Mouse (Mus musculus): ENCODE data around the gene Wipf2. TPM values are rescaled to one million over a fixed set of nuclear protein-coding genes. Genes with fewer than 3 reads are reported as not detected.

The Wipf2 gene
- polyA plus RNA-seq, 1 experiment from 2014 or later = 5.4 TPM

DNA sequence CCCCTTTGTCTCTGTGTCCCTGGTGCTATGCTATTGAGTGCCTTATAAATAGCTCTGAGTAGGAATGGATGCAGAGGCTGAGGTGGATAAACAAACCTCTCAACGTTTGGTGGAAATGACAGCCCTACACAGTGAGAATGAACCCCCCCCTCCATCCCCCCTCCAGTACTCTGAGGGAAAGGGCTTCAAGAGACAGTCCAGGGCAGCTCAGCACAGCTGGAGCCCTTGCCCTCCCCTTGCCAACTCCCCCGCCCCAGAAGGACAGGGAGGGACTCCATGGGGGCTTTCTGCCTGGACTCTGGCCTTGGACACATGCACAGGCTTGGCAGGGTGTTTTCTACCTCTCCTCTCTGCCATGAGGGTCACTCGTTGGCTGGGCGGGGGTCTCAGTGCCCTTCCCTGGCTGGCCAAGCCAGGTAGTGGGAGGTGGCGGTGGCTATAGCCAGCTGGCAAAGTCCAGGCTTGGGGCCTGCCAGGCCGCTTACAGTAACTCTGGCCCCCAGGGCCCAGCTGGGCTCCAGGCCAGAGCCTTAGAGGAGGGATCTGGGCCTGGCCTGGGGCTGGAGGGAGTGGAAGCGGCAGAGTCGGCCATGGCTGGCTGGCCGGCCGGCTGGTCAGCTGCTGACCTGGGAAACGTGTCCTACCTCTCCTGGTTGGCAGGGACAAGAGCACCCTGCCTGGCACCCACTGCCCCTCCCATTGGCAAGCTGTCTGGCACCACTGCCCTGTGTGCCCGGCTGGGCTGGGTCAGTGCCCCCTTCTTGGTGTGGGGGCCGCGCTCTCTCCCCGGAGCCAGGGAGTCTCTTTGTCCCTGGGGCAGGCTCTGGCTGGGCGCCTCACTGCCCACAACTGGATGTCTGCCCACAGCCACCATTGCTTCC, 87.8 kb downstream of the Wipf2 start:
- no peak overlapping the region for H3K4me3 ChIP-seq (ENCODE audit: low read depth, low read length)
- DNase-seq (ENCODE audit: low spot score) = no peak
- no peak for ATAC-seq (ENCODE audit: low FRiP score)
- no peaks in the 10 kb centered on the region for H3K36me3 ChIP-seq (ENCODE audit: control insufficient read depth, insufficient read depth, low read length)
- peaks cover 16% of the 10 kb centered on the region for H3K4me1 ChIP-seq (replicated peaks; ENCODE audit: control insufficient read depth, insufficient read depth, low read length)
- no peaks in the 10 kb centered on the region for H3K9me3 ChIP-seq (ENCODE audit: control insufficient read depth, low read length)
- H3K27me3 ChIP-seq (ENCODE audit: control insufficient read depth, insufficient read depth, low read length) = no peaks in the 10 kb centered on the region
- no peak overlapping the region for H3K4me2 ChIP-seq (replicated peaks; ENCODE audit: low read depth, low read length)
- no peak overlapping the region for H3K9ac ChIP-seq (ENCODE audit: low read depth, low read length)
- H3K27ac ChIP-seq (ENCODE audit: low read depth, low read length) = 0 out of 2 replicates have a peak overlapping the region, but pooled peaks have one; percentile 17
- WGBS = 75% methylated on average over 16 of the region's 16 CpGs

- Histone ChIP-seq H3K4me1 (replicated peaks; ENCODE audit: control insufficient read depth, insufficient read depth, low read length) (peaks cover 16% of the 10 kb centered on the region), H3K4me2 (replicated peaks; ENCODE audit: low read depth, low read length) (no peak overlapping the region), H3K36me3 (ENCODE audit: control insufficient read depth, insufficient read depth, low read length) (no peaks in the 10 kb centered on the region), H3K27me3 (ENCODE audit: control insufficient read depth, insufficient read depth, low read length) (no peaks in the 10 kb centered on the region), H3K9me3 (ENCODE audit: control insufficient read depth, low read length) (no peaks in the 10 kb centered on the region), H3K4me3 (ENCODE audit: low read depth, low read length) (no peak overlapping the region), H3K27ac (ENCODE audit: low read depth, low read length) (no peak overlapping the region), H3K9ac (ENCODE audit: low read depth, low read length) (no peak overlapping the region)
- 85% methylated on average over 1 of the region's 1 CpGs for WGBS
- no peak for ATAC-seq (ENCODE audit: low FRiP score)
- DNase-seq (ENCODE audit: low spot score) = no peak
Observed at GRCm38 (mm10) chr11:98952111-98952510, 88.7 kb downstream of the Wipf2 start.

DNA sequence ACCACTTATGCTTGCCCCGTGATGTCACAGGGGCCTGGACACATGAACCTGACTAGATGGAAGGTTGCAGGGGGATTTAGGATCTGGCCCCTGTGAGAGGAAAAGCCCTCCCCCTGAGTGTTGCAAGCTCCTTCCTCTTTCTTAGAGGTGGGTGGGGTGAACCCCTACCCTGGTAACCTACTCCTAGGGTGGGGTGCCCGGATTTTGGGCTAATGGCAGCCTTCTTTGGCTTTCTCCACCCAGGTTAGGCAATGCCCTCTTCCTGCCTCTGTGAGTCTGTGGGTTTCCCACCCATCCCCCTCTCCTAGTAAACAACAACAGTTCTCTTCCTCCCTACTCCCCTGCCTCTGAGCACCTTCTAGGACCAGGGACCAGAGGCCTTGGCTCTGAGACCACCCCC, 89.3 kb downstream of the Wipf2 start:
- no peaks in the 10 kb centered on the region for H3K27me3 ChIP-seq (ENCODE audit: control insufficient read depth, insufficient read depth, low read length)
- no peak overlapping the region for H3K9ac ChIP-seq (ENCODE audit: low read depth, low read length)
- H3K4me1 ChIP-seq (replicated peaks; ENCODE audit: control insufficient read depth, insufficient read depth, low read length) = peaks cover 16% of the 10 kb centered on the region
- 71% methylated on average over 2 of the region's 2 CpGs for WGBS
- no peaks in the 10 kb centered on the region for H3K36me3 ChIP-seq (ENCODE audit: control insufficient read depth, insufficient read depth, low read length)
- H3K9me3 ChIP-seq (ENCODE audit: control insufficient read depth, low read length) = no peaks in the 10 kb centered on the region
- H3K4me3 ChIP-seq (ENCODE audit: low read depth, low read length) = no peak overlapping the region
- H3K4me2 ChIP-seq (replicated peaks; ENCODE audit: low read depth, low read length) = no peak overlapping the region
- H3K27ac ChIP-seq (ENCODE audit: low read depth, low read length) = no peak overlapping the region
- ATAC-seq (ENCODE audit: low FRiP score) (no peak), DNase-seq (ENCODE audit: low spot score) (no peak)

- Histone ChIP-seq H3K27ac (ENCODE audit: low read depth, low read length) (no peak overlapping the region), H3K9ac (ENCODE audit: low read depth, low read length) (no peak overlapping the region), H3K4me3 (ENCODE audit: low read depth, low read length) (no peak overlapping the region), H3K27me3 (ENCODE audit: control insufficient read depth, insufficient read depth, low read length) (no peaks in the 10 kb centered on the region), H3K36me3 (ENCODE audit: control insufficient read depth, insufficient read depth, low read length) (no peaks in the 10 kb centered on the region), H3K4me2 (replicated peaks; ENCODE audit: low read depth, low read length) (no peak overlapping the region), H3K9me3 (ENCODE audit: control insufficient read depth, low read length) (no peaks in the 10 kb centered on the region), H3K4me1 (replicated peaks; ENCODE audit: control insufficient read depth, insufficient read depth, low read length) (peaks cover 16% of the 10 kb centered on the region)
- DNase-seq (ENCODE audit: low spot score) = peak; percentile 19
- ATAC-seq (ENCODE audit: low FRiP score) = peak; percentile 12; the same call in 1 of the 2 replicates
- WGBS = 27% methylated on average over 2 of the region's 2 CpGs
Observed at GRCm38 (mm10) chr11:98953361-98953760, 89.9 kb downstream of the Wipf2 start.

- Histone ChIP-seq H3K4me2 (replicated peaks; ENCODE audit: low read depth, low read length) (peak overlapping the region; percentile 21; the same call in 1 of the 2 replicates), H3K27ac (ENCODE audit: low read depth, low read length) (peak overlapping the region; percentile 71; the same call in 1 of the 2 replicates), H3K4me3 (ENCODE audit: low read depth, low read length) (no peak overlapping the region), H3K4me1 (replicated peaks; ENCODE audit: control insufficient read depth, insufficient read depth, low read length) (peaks cover 16% of the 10 kb centered on the region), H3K9me3 (ENCODE audit: control insufficient read depth, low read length) (no peaks in the 10 kb centered on the region), H3K27me3 (ENCODE audit: control insufficient read depth, insufficient read depth, low read length) (no peaks in the 10 kb centered on the region), H3K36me3 (ENCODE audit: control insufficient read depth, insufficient read depth, low read length) (no peaks in the 10 kb centered on the region), H3K9ac (ENCODE audit: low read depth, low read length) (peak overlapping the region; percentile 34; the same call in 1 of the 2 replicates)
- 32% methylated on average over 13 of the region's 13 CpGs for WGBS
- ATAC-seq (ENCODE audit: low FRiP score) (no peak), DNase-seq (ENCODE audit: low spot score) (no peak)
Observed at GRCm38 (mm10) chr11:98953835-98954320, 90.4 kb downstream of the Wipf2 start.

DNA sequence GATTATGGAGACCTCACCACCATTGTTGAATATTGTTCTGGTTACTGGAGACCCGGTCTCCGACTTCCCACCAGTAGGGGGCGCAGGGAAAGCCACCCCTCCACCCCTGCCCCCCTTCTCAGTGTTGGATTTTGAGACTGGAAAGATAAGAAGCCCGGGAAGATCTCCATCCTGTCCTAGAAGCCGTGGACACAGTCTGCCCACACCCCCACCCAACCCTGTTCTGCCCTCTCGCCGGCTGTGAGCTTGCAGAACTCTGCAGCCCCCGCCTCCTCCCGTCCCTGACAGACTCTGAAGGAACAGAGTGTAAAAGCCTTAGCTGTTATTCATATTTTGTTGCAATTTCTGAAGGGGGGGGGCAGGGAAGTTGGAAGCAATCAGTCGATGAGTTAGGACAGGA, 90.9 kb downstream of the Wipf2 start:
- WGBS = 6% methylated on average over 10 of the region's 10 CpGs
- no peaks in the 10 kb centered on the region for H3K36me3 ChIP-seq (ENCODE audit: control insufficient read depth, insufficient read depth, low read length)
- ATAC-seq (ENCODE audit: low FRiP score) (peak; percentile 65), DNase-seq (ENCODE audit: low spot score) (peak; percentile 89)
- H3K4me2 ChIP-seq (replicated peaks; ENCODE audit: low read depth, low read length) = peak overlapping the region; percentile 21; the same call in 1 of the 2 replicates
- H3K27ac ChIP-seq (ENCODE audit: low read depth, low read length) = peak overlapping the region; percentile 71
- peak overlapping the region; percentile 8; the same call in 1 of the 2 replicates for H3K4me3 ChIP-seq (ENCODE audit: low read depth, low read length)
- no peaks in the 10 kb centered on the region for H3K9me3 ChIP-seq (ENCODE audit: control insufficient read depth, low read length)
- H3K27me3 ChIP-seq (ENCODE audit: control insufficient read depth, insufficient read depth, low read length) = no peaks in the 10 kb centered on the region
- peaks cover 16% of the 10 kb centered on the region for H3K4me1 ChIP-seq (replicated peaks; ENCODE audit: control insufficient read depth, insufficient read depth, low read length)
- peak overlapping the region; percentile 34; the same call in 1 of the 2 replicates for H3K9ac ChIP-seq (ENCODE audit: low read depth, low read length)

Other genes starting within 250 kb of the Wipf2 start
- 0.85 and 1.8 TPM in 2 replicates for gene Gm12355, start 238.0 kb upstream of the Wipf2 start, polyA plus RNA-seq (2014; fragmentation: Nextera tagmentation; extraction: Ambion mirVana)
- gene Gsdma3, start 237.3 kb upstream of the Wipf2 start, polyA plus RNA-seq (2014; fragmentation: Nextera tagmentation; extraction: Ambion mirVana) = not detected in 2 replicates
- gene Gsdma2, start 216.9 kb upstream of the Wipf2 start, polyA plus RNA-seq (2014; fragmentation: Nextera tagmentation; extraction: Ambion mirVana) = not detected in 2 replicates
- gene Gsdma, start 199.3 kb upstream of the Wipf2 start, polyA plus RNA-seq (2014; fragmentation: Nextera tagmentation; extraction: Ambion mirVana) = not detected in 2 replicates
- 154 and 155 TPM in 2 replicates for gene Psmd3, start 181.1 kb upstream of the Wipf2 start, polyA plus RNA-seq (2014; fragmentation: Nextera tagmentation; extraction: Ambion mirVana)
- not detected in 2 replicates for gene Csf3, start 162.4 kb upstream of the Wipf2 start, polyA plus RNA-seq (2014; fragmentation: Nextera tagmentation; extraction: Ambion mirVana)
- 47.3 and 60.8 TPM in 2 replicates for gene Med24, start 134.2 kb upstream of the Wipf2 start, polyA plus RNA-seq (2014; fragmentation: Nextera tagmentation; extraction: Ambion mirVana)
- gene Thra, start 123.0 kb upstream of the Wipf2 start, polyA plus RNA-seq (2014; fragmentation: Nextera tagmentation; extraction: Ambion mirVana) = 34.7 and 41.4 TPM in 2 replicates
- 0.92 and 1.4 TPM in 2 replicates for gene Nr1d1, start 88.3 kb upstream of the Wipf2 start, polyA plus RNA-seq (2014; fragmentation: Nextera tagmentation; extraction: Ambion mirVana)
- 25.0 and 28.0 TPM in 2 replicates for gene Msl1, start 68.1 kb upstream of the Wipf2 start, polyA plus RNA-seq (2014; fragmentation: Nextera tagmentation; extraction: Ambion mirVana)
- 44.6 and 49.6 TPM in 2 replicates for gene Casc3, start 58.7 kb upstream of the Wipf2 start, polyA plus RNA-seq (2014; fragmentation: Nextera tagmentation; extraction: Ambion mirVana)
- gene Rapgefl1, start 26.9 kb upstream of the Wipf2 start, polyA plus RNA-seq (2014; fragmentation: Nextera tagmentation; extraction: Ambion mirVana) = 2.0 and 2.2 TPM in 2 replicates
- 33.1 and 39.0 TPM in 2 replicates for gene Cdc6, start 44.2 kb downstream of the Wipf2 start, polyA plus RNA-seq (2014; fragmentation: Nextera tagmentation; extraction: Ambion mirVana)
- 48.3 and 51.2 TPM in 2 replicates for gene Rara, start 64.2 kb downstream of the Wipf2 start, polyA plus RNA-seq (2014; fragmentation: Nextera tagmentation; extraction: Ambion mirVana)
- 0.28 and 0.74 TPM in 2 replicates for gene Gjd3, start 119.4 kb downstream of the Wipf2 start, polyA plus RNA-seq (2014; fragmentation: Nextera tagmentation; extraction: Ambion mirVana)
- gene Top2a, start 160.6 kb downstream of the Wipf2 start, polyA plus RNA-seq (2014; fragmentation: Nextera tagmentation; extraction: Ambion mirVana) = 332 and 333 TPM in 2 replicates
- gene Igfbp4, start 177.6 kb downstream of the Wipf2 start, polyA plus RNA-seq (2014; fragmentation: Nextera tagmentation; extraction: Ambion mirVana) = 288 and 295 TPM in 2 replicates
- 0.50 and 1.1 TPM in 2 replicates for gene Tns4, start 225.7 kb downstream of the Wipf2 start, polyA plus RNA-seq (2014; fragmentation: Nextera tagmentation; extraction: Ambion mirVana)

All from hindbrain, embryonic 11.5 days (tissue).